Mouse (Mus musculus) monocyte, adult 2 months (primary cell): ENCODE results near the gene Olfr67.
"Not testable (repeated sequence)": the region's sequence is repeated elsewhere in the genome, so short reads cannot be mapped to it uniquely, and the experiment has no call there.

Experiments used
- DNase-seq, 2 experiments: peaks; one replicate each; pipeline ENCODE4 v3.0.0; 2022; ENCODE audit warnings: low spot score in 2 of 2, low read depth in 1 of 2

The Olfr67 gene

DNA sequence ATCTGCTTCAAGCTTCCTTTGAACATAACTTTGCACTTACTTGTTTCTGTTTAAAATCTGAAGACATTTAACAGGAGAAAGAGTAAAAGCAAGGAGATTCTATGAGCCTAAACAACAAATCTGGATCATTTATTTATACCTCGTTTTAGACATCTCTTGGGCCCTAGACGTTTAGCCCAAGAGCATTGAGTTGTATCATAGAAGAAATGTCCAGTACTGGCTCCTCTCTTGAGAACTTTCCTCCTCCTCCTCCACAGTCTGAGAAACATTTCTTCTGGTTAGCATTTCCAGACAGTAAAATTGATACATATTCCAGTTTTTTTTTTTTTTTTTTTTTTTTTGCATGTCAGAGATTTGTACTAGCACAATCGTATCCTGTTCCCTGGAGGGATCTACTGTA is at the start of gene Olfr67:
TSS of gene Olfr67 (minus strand) at position 101 of the 400 bp plus-strand sequence.
- no peak for DNase-seq

DNA sequence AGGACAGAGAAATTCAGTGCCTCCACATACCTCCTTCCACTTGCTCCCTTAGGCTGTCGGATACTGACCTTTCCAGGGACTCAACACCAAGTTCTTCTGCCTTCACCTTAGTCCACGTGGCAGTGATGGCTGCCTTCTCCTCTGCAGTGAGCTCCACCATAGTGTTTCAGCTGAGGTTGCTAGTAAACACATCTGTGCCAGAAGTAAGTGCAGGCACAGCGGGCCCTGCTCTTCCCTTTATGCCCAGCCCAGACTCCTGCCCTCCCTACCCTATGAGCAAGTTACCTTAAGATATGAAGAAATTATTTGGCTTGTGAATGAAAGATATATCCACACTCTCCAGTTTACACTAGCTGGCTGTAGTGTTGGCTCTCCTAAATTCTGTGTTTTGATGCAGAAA is 48.6 kb upstream of the Olfr67 start, which contains the start of gene Hbb-bh2:
TSS of gene Hbb-bh2 (minus strand) at position 253 of the 400 bp plus-strand sequence.
- DNase-seq, result no peak

DNA sequence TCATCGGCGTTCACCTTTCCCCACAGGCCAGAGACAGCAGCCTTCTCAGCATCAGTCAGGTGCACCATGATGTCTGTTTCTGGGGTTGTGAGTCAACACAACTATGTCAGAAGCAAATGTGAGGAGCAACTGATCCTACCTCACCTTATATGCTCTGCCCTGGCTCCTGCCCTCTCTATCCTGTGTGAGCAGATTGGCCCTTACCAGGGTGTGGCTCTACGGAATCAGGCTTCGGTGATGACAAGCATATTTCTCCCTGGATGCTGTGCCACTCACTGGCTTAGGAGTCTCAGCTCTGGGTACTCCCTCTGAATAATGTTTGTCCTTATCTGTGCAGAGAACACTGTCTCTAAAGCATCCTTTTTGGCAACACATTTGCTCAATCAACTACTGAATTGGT is 36.2 kb upstream of the Olfr67 start, which contains the start of gene Hbb-bs:
TSS of gene Hbb-bs (minus strand) at position 289 of the 400 bp plus-strand sequence.
- no peak for DNase-seq

DNA sequence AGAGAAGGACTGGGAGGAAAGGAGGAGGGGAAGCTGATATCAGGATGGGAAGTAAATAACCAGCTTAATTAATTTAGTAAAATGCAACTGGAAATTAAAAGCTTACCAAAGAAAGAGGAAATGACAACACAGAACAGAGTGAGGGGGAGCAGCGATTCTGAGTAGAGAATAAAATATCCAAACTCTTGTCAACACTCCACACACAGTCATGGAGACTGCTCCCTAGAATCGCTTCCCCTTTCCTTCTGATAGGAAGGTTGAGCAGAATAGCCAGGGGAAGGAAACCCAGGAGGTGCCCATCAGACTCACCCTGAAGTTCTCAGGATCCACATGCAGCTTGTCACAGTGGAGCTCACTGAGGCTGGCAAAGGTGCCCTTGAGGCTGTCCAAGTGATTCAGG is 35.5 kb upstream of the Olfr67 start:
- not testable (repeated sequence) for DNase-seq

DNA sequence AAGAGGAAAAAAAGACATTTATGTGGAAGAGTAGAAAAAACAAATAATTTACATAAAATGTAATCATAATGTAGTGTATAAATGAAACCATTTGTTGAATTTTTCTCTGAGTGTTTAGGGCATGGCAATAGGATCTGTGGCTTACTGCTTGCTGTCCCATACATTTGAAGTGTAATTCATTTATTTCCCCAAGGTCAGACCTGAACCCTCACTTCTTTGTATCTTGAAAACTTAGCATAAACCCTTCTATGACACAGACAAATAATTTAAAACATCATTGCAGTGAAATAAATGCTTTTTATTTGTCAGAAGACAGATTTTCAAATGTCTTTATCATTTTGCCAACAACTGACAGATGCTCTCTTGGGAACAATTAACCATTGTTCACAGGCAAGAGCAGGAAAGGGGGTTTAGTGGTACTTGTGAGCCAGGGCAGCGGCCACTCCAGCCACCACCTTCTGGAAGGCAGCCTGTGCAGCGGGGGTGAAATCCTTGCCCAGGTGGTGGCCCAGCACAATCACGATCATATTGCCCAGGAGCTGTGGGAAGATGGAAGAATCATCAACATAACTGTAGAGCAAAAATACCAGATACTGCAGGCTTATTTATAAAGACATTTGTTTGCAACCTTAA is 34.8 kb upstream of the Olfr67 start:
- no peak for DNase-seq

DNA sequence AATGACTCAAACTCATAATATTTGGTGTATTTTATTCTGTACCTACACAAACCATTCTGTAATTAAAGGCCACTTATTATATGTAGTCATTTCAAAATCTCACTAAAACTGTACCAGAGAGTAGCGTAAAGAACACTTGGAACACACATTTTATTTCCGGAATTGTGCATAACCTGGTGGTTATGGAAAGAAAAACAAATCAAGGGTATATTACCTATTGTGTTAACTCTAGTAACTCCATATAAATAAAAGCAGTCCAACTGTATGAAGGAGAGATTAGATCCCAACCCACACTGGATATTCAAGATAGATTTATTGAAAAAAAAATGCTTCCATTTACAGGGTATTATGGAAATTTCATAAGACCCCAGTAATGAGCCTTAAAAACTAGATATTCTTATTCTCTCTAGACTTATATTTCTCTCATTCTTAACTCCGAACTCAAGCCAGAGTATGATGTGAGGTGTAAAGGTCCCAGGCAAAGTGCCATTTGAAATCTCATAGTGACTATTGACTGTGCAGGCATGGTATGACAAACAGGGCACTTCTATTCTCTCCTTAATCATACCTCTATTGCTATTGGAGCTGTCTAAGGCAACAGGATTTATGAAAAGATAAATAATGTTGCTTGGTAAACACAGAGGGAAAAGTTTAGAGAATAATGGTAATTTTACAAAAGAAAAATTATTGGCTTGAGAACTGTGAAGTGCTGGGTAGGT is 34.1 kb upstream of the Olfr67 start:
- DNase-seq, result no peak

DNA sequence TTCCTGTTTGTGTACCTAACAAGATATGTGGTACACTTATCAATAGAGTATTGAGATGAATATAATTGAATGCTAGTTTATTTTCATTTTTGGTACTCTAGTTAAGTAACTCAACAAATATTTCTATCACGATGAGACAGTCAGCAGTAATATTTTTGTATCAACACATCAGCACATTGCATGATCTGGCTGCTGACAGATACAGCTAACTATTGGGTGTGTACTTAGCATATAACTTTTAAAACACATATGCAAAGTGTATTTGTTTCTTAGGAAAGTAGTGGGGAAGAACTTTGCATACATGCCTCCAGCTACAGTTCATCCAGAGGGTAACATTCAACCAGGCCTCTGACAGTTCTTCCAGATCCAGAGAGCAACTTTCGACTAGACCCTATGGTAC is 33.0 kb upstream of the Olfr67 start:
- no peak for DNase-seq

DNA sequence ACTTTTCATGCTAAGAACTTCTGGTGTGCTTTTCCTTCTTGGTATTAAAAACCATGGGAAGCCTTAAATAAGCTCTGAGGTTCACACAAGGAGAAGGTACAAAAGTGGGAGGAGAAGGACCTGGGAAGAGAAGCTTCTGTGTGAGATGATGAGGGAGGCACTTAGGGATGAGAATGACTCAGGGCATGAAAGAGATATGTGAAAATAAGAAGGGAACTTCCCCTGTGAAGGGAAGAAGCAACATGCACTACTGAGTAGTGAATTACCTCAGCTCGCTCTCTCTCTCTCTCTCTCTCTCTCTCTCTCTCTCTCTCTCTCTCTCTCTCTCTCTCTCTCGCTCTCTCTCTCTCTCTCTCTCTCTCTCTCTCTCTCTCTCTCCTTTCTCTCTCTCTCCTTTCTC is 23.5 kb upstream of the Olfr67 start:
- not testable (repeated sequence) for DNase-seq

DNA sequence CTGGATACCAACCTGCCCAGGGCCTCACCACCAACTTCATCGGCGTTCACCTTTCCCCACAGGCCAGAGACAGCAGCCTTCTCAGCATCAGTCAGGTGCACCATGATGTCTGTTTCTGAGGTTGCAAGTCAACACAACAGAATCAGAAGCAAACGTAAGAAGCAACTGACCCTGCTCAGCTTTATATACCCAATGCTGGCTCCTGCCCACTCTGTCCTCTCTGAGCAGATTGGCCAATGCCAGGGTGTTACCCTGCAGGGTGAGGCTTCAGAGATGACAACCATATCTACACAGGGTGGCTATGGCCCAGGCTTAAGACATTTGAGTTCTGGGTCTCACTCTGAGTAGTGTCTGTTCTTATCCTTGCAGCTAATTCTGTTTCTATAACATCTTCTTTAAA is 22.1 kb upstream of the Olfr67 start, which contains the start of gene Hbb-bt:
TSS of gene Hbb-bt (minus strand) at position 231 of the 400 bp plus-strand sequence.
- no peak for DNase-seq

DNA sequence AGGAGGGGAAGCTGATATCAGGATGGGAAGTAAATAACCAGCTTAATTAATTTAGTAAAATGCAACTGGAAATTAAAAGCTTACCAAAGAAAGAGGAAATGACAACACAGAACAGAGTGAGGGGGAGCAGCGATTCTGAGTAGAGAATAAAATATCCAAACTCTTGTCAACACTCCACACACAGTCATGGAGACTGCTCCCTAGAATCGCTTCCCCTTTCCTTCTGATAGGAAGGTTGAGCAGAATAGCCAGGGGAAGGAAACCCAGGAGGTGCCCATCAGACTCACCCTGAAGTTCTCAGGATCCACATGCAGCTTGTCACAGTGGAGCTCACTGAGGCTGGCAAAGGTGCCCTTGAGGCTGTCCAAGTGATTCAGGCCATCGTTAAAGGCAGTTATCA is 21.5 kb upstream of the Olfr67 start:
- not testable (repeated sequence) for DNase-seq

DNA sequence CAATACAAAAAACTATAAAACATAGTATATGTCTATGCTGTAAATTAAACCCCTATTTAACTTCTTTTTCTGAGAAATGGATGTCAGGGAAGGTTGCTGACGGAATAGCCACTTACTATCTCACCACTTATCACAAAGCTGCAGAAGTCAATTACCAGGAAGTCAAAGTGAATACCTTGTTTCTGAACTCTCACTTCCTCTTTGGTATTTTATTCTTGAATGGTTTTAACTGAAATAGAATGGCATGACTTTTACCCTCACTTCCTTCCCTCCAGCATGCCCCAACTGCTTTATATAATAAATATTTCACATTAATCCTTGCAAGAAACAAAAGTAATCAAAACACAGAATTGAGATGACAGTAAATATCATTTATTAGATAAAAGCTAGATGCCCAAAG is 20.6 kb upstream of the Olfr67 start:
- no peak for DNase-seq

DNA sequence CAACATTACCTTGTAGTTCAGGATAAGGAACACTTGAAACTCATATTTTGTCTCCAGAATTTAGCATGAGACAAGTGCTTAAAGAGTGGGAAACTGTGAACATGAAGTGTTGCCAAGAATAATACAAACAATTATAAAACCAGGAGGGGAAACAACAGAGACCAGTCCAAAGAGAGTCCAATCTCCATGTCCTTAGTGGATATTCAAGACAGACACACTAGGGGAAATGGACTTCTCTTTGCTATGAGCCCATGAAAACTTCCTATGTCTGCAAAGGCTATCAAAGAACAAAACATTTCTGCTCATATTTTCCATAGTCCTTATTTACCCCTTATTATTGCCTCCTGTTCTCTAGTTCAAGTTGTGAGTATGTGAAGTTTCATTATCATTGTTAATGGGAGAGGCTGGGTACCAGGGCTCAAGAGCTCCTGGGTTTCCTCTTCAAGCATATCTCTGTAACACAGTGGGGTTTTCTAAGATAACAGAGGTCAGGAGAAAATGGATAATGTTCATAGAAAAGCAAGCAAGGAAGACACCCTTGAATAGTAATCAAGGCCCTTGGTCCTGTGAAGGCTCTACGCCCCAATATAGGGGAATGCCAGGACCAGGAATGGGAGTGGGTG is 19.7 kb upstream of the Olfr67 start:
- DNase-seq, result no peak

DNA sequence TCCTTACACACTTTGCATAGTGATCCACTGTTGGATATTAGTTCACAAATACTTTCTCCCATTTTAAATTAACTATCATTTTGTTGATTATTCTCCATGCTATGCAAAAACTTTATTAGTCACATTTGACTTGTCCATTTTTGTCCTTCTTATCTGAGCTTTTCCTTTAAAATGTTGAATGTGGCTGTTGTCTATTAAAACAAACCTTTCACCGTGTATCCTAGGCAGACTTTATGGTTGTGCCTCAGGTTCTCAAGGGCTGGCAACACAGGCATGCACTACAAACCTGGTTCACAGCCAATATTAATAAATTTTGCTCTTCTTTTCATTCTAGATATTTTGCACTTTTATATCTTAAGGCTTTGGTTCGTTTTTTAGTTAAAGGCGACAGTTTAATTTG is 19.1 kb upstream of the Olfr67 start:
- no peak for DNase-seq

DNA sequence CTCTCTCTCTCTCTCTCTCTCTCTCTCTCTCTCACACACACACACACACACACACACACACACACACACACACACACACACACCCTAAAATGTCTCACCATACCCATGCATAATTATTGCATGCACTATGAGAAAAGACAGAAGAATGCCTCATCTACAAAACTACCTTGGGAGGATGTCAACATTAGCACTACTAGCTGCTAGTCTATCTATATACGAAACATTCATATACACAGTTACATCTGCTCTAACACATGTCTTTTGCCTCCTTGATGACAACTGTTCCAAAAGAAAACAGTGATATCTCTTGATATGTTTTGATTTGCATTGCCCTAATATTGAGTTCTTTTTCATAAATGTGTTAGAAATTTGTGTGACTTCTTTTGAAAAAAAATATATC is 18.7 kb upstream of the Olfr67 start:
- no peak for DNase-seq

DNA sequence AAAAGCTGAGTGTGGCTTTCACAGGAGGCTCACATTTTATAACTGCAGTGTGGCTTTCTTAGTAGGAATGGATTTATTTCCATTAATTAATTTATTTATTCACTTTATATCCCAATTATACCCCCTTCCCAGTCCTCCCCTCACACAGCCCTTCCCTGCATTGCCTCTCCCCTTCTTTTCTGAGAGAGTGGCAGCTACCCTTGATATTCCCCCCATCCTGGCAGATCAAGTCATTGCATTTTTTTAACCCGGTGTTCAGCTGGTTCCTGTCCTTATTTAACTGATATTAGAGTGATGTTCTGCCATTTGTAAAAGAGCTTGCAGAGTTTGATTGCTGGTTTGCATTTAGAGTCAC is 18.2 kb upstream of the Olfr67 start:
- DNase-seq, result no peak

DNA sequence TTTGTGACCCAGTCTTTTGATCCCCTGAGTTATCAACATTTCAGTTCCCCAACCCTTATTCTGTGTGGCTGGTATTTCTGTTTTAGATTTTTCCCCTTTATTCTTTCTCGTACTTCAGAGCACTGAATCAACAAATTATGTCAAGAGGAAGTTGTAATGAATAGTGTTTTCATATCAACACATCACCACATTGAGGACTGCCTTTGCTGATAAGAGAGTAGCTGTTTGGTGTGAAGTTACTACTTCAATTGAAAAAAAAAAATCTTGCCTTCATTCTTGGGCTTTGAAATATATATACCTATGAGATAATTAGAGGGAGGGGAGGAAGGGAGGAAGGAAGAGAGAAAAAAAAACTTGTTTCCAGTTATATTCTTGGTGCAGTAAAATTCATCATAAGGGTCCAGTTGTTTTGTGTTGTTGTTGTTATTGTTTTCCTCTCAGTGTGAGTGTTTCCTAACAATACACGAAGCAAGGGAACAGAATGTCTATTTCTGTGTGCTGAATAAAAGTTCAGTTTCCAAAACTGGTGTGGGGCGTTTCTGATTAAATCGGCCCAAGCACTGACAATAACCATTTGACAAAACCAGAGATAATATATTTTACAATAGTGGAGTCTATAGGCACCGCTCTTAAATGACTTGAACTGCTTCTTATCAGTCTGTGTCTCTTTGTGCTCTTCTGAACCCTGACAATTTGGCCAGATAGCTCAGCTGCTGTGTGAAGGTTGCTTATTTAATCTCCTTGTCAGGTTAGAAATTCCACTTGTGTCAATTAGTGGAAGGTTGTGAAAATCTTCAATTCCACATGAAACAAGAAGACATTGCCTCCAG is 17.6 kb upstream of the Olfr67 start:
- no peak for DNase-seq

DNA sequence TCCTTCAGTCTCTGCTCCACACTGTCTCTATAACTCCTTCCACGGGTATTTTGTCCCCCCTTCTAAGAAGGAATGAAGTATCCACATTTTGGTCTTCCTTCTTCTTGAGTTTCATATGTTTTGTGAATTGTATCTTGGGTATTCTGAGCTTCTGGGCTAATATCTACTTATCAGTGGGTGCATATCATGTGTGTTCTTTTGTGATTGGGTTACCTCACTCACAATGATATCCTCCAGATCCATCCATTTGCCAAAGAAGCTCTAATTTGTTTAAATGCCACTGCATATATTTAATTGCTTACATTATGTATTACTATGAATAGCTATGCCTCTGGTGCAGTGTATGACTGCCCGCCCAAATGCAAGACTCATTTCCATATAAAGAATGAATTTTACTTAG is 16.5 kb upstream of the Olfr67 start:
- not testable (repeated sequence) for DNase-seq

DNA sequence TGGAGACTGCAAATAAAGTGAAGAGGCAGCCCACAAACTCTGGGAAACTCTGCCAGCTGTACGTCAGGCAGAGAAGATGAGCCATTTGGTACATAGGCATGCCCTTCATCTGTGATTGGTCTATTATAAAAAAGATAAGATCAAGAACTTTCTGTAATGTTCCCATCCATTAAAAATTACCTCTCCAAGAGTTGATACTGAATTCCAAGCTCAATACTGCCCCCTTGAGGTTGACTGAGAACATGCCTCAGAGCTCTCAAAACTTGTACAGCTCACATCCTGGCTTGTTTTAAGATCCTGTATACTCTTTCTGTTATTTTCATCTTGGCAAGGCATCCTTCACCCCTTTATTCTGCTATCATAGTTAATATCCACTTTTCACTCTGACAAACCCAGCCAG is 15.2 kb upstream of the Olfr67 start:
- DNase-seq, result no peak

DNA sequence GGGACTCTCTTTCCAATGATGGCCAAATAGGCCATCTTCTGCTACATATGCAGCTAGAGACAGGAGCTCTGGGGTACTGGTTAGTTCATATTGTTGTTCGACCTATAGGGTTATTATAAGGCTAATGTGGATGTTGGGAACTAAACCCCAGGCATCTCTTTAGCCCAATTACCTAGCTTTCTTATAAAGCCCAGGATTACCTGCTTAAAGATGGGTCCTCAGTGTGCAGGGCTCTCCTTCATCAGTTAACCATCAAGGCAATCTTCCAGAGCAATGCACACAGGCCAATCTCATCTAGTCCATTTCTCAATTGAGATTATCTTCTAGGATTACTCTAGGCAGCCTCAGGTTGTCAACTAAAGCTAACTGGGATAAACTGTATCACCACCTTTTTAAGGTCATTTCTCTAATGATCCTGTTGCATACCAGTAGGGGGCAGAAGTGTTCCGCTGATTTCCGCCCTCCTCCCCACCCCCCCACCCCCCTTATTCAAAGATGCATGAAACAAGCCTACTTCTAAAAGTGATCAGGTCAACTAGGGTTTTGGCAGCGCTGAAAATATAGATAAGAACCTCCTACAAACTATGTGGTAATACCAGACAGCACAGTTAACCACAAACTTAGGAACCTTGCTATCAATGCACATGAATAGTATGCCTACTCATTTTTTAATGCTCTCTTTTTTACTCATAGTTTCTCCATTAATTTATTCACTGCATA is 1.2 kb upstream of the Olfr67 start:
- no peak for DNase-seq

DNA sequence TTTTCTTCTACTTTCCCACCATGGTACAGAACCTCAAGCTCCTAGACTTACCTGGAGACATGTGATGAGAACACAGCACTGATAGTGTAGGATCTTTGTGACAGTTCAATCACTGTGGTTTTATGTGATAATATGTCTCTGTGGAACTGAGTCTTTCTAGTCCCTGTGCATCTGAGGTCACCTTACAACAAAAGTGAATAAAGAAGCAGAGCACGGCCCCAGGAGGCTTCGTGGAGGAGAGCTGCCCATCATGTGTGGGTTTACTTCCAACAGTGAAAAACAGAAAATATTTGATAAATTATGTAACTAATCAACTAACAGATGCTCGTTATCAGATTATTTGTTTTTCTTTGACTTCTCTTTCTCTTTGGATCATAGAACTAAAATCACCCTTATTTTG is 12.0 kb downstream of the Olfr67 start, which contains the start of gene Olfr68:
TSS of gene Olfr68 (minus strand) at position 101 of the 400 bp plus-strand sequence.
- DNase-seq, result no peak

DNA sequence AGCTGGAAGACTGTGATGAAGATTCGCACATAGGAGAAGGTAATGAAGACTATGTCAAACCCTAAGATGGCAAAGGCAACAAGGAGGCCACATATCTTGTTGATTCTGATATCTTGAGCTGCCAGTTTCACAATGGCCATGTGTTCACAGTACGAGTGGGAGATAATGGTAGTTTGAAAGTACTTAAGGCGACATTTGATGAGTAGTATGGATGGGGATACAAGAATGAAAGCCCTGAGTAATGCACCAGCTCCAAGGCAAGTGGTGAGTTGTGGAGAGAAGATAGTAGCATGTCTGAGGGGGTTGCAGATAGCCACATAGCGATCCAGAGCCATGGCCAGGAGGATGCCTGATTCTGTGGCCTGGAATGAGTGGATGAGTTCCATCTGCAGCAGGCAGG is 14.0 kb downstream of the Olfr67 start:
- DNase-seq, result not testable (repeated sequence)
